Mouse (Mus musculus): ENCODE results near the gene 2700049A03Rik. TPM values are rescaled to one million over a fixed set of nuclear protein-coding genes. Genes with fewer than 3 reads are reported as not detected.

2700049A03Rik gene
- polyA plus RNA-seq, 1 experiment from 2014 or later, result 11.7 TPM

DNA sequence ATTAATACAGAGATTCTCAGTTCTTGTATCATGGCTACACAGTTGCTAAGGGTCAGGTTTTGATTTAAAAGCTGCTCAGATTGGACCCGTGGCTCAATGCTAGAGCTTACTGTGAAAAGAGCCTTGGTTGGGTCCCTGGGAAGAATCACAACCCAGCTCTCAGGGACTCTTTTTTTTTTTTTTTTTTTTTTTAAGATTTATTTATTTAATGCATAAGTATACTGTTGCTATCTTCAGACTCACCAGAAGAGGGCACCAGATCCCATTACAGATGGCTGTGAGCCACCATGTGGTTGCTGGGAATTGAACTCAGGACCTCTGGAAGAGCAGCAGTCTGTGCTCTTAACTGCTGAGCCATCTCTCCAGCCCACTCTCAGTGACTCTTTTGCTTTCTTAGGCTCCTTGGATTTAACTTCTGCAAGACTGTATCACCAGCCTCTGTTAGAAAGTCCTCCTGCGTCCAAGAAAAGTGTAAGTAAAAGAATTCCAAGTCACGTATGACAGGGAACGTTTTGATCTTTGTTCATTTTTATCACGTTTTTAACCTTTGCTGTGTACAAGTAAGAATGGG is 2.7 kb downstream of the 2700049A03Rik start:
- peaks cover 40% of the 10 kb centered on the region for H3K36me3 ChIP-seq
- H3K4me1 ChIP-seq (replicated peaks), result peaks cover 40% of the 10 kb centered on the region

DNA sequence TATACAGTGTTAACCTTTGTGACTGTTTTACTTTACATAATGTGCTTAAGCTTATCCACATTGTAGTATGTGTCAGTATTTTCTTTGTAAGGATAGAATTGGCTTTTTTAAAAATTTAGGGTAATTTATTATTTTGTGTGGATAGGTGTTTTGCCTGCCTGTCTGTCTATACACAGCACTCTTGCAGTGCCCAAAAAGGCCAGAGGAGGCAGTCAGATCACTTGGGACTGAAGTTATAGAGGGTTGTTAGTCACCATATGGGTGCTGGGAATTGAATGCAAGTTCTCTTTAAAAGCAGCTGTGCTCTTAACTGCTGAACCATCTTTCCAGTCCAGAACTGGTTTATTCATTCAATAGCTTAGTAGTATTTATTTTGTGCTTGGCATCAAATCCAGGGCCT is 4.5 kb downstream of the 2700049A03Rik start:
- H3K36me3 ChIP-seq, result peaks cover 57% of the 10 kb centered on the region
- no peak for ATAC-seq (ENCODE audit: low read depth)
- H3K4me1 ChIP-seq (replicated peaks), result peaks cover 27% of the 10 kb centered on the region
- no peak overlapping the region for H3K4me2 ChIP-seq
- H3K27ac ChIP-seq (replicated peaks), result no peak overlapping the region
- H3K9me3 ChIP-seq, result no peaks in the 10 kb centered on the region
- H3K27me3 ChIP-seq, result no peaks in the 10 kb centered on the region
- H3K4me3 ChIP-seq, result no peak overlapping the region
- no peak overlapping the region for H3K9ac ChIP-seq

More for the DNA sequence above, 2.7 kb downstream of the 2700049A03Rik start:
- Histone ChIP-seq H3K27ac (replicated peaks) (no peak overlapping the region), H3K4me3 (0 out of 2 replicates have a peak overlapping the region, but pooled peaks have one; percentile 98), H3K9me3 (no peaks in the 10 kb centered on the region), H3K4me2 (peak overlapping the region; percentile 75; the same call in 1 of the 2 replicates), H3K9ac (no peak overlapping the region), H3K27me3 (no peaks in the 10 kb centered on the region)
- WGBS, result 81% methylated on average over 5 of the region's 5 CpGs
- ATAC-seq (ENCODE audit: low read depth), result no peak

DNA sequence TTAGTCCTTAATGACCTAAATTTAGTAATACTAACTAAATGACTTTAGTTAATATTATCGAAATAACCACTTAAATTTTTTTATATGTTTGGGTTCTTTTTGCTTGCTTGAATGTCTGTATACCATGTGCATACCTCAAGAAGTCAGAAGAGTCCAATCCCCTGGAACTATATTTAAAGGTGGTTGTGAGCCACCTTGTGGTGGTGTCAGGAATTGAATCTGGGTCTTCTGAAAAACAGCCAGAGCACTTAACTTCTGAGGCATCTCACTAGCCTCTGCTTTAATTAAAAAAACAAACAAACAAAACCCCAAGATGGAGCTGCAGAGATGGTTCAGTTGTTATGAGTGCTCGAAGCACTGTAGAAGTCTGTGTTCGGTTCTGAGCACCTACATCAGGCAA is 11.0 kb downstream of the 2700049A03Rik start:
- 86% methylated on average over 3 of the region's 3 CpGs for WGBS
- H3K27ac ChIP-seq (replicated peaks), result no peak overlapping the region
- H3K36me3 ChIP-seq, result peaks cover 77% of the 10 kb centered on the region
- H3K4me2 ChIP-seq, result no peak overlapping the region
- H3K9me3 ChIP-seq, result no peaks in the 10 kb centered on the region
- no peak for ATAC-seq (ENCODE audit: low read depth)
- H3K4me3 ChIP-seq, result no peak overlapping the region
- H3K4me1 ChIP-seq (replicated peaks), result no peaks in the 10 kb centered on the region
- no peak overlapping the region for H3K9ac ChIP-seq
- H3K27me3 ChIP-seq, result no peaks in the 10 kb centered on the region

DNA sequence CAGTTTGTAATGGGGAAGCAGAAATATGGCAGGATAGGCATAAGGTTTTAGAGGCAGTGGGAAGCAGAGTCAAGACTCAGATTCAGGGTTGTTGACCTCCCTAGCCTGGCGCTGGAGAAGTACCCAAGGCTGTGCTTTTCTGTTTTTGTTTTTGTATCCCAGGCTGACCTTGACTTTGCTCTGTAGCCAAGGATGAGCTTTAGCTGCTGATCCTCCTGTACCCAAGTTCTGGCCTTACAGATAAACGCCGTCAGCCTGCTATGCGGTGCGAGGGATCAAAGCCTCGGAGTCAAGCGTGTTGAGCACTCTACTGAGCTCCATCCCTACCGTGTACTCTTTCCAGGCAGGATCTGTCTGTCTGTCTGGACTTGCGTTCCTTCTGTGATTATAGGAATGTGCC is 12.2 kb downstream of the 2700049A03Rik start:
- peaks cover 76% of the 10 kb centered on the region for H3K36me3 ChIP-seq
- no peak overlapping the region for H3K4me3 ChIP-seq
- no peaks in the 10 kb centered on the region for H3K9me3 ChIP-seq
- H3K4me1 ChIP-seq (replicated peaks), result no peaks in the 10 kb centered on the region
- no peak overlapping the region for H3K9ac ChIP-seq
- WGBS, result 96% methylated on average over 9 of the region's 9 CpGs
- ATAC-seq (ENCODE audit: low read depth), result no peak
- no peaks in the 10 kb centered on the region for H3K27me3 ChIP-seq
- no peak overlapping the region for H3K4me2 ChIP-seq
- no peak overlapping the region for H3K27ac ChIP-seq (replicated peaks)

DNA sequence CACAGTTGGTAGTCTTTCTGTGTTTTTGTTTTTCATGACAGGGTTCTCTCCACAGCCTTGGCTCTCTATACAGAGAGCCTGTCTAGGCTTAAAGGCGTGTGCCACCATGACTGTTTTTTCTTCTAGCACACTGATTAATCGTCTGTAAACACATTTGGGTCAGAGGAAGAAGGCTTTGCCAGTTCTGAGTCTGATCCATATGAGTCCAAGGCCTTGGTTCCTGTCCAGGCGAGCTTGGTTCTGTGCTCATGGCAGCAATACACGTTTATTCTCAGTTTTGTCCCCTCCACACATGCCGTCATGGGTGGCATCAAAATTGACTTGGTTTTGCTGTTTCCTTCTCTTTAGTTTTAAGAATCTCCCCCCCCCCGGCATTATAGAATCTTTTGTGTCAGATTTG is 12.8 kb downstream of the 2700049A03Rik start:
- H3K27ac ChIP-seq (replicated peaks), result no peak overlapping the region
- no peak overlapping the region for H3K4me3 ChIP-seq
- no peak overlapping the region for H3K9ac ChIP-seq
- H3K9me3 ChIP-seq, result no peaks in the 10 kb centered on the region
- peaks cover 73% of the 10 kb centered on the region for H3K36me3 ChIP-seq
- H3K27me3 ChIP-seq, result no peaks in the 10 kb centered on the region
- H3K4me1 ChIP-seq (replicated peaks), result no peaks in the 10 kb centered on the region
- WGBS, result 92% methylated on average over 6 of the region's 6 CpGs
- H3K4me2 ChIP-seq, result no peak overlapping the region
- no peak for ATAC-seq (ENCODE audit: low read depth)

DNA sequence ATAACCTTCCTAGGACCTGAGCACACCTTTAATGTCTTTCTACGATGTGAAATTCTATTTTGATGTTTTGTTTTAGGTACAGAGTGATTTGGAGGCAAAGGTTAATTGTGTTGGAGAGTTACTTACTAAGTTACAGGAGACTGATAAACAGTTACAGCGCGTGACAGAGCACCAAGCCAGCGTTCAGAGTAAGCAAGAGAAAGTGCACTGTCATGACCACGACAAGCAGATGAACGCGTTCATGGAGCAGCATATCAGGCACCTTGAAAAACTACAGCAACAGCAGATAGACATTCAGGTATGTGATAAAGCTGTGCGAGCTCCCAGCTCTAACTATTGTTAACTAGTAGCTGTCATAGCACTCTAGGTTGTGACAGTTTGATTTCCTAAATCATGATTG is 13.5 kb downstream of the 2700049A03Rik start:
- Histone ChIP-seq H3K4me3 (no peak overlapping the region), H3K27ac (replicated peaks) (no peak overlapping the region), H3K9me3 (no peaks in the 10 kb centered on the region), H3K4me1 (replicated peaks) (no peaks in the 10 kb centered on the region), H3K27me3 (no peaks in the 10 kb centered on the region), H3K4me2 (no peak overlapping the region), H3K36me3 (peaks cover 73% of the 10 kb centered on the region), H3K9ac (no peak overlapping the region)
- ATAC-seq (ENCODE audit: low read depth), result no peak
- WGBS, result 96% methylated on average over 8 of the region's 8 CpGs

DNA sequence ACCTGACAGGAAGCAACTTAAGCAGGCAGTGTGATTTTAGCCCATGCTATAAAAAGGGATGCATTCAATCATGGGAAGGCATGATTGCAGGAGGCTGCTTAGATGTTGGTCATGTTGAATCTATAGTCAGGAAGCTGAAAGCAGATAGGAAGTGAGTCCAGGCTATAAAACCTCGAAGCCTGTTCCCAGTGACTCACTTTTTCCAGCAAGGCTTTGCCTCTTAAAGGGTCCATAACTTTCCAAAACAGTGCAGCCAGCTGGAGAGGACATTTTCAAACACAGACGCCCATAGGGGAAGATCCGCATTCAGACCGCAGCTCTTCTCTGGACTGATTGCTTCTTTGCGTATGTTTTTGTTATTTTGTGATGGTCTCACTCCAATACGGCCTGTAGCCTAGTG is 18.3 kb downstream of the 2700049A03Rik start:
- no peak overlapping the region for H3K4me2 ChIP-seq
- H3K4me1 ChIP-seq (replicated peaks), result no peaks in the 10 kb centered on the region
- no peaks in the 10 kb centered on the region for H3K9me3 ChIP-seq
- H3K27me3 ChIP-seq, result no peaks in the 10 kb centered on the region
- peaks cover 76% of the 10 kb centered on the region for H3K36me3 ChIP-seq
- H3K9ac ChIP-seq, result no peak overlapping the region
- no peak for ATAC-seq (ENCODE audit: low read depth)
- WGBS, result 96% methylated on average over 6 of the region's 6 CpGs
- H3K27ac ChIP-seq (replicated peaks), result no peak overlapping the region
- H3K4me3 ChIP-seq, result no peak overlapping the region

DNA sequence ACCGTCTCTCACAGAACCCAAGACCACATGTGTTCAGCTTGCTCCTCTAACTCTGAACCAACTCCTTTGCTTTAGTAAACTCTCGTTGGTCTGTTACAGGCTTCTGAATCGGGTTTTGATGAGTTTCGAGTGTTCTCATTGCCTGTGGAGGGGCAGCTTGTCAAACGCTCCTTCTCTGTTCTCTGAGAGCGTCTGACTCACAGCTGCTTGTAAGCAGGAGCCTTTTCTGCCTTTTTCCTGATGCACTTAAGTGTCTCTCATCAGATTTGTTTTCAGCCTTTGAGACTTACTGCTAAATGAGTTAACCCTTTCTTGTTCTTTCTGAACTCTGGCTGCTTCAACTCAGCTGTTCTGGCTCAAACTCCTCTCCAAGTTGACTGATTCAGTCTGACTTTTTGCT is 21.3 kb downstream of the 2700049A03Rik start:
- Histone ChIP-seq H3K9me3 (no peaks in the 10 kb centered on the region), H3K36me3 (peaks cover 80% of the 10 kb centered on the region), H3K4me3 (no peak overlapping the region), H3K4me1 (replicated peaks) (no peaks in the 10 kb centered on the region), H3K27ac (replicated peaks) (no peak overlapping the region), H3K27me3 (no peaks in the 10 kb centered on the region), H3K4me2 (no peak overlapping the region), H3K9ac (no peak overlapping the region)
- WGBS, result 88% methylated on average over 6 of the region's 6 CpGs
- ATAC-seq (ENCODE audit: low read depth), result no peak

DNA sequence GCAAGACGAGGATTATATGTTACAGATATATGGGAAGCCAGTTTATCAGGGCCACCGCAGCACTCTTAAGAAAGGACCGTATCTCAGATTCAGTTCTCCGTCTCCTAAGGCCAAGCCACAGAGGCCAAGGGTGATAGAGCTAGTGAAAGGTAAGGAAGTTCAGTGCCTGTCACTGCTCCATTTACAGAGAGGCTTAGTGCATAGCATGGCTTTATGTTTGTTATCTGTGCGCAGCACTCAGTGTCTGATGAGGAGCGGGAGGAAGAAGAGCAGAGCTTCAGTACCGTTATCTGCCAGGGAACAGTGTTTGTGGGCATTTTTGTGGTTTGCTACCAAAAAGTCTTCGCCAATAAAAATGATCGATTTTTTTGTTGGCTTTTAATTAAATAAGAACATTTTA is 27.8 kb downstream of the 2700049A03Rik start:
- Histone ChIP-seq H3K27ac (replicated peaks) (no peak overlapping the region), H3K4me2 (no peak overlapping the region), H3K27me3 (no peaks in the 10 kb centered on the region), H3K4me3 (no peak overlapping the region), H3K4me1 (replicated peaks) (no peaks in the 10 kb centered on the region), H3K9me3 (no peaks in the 10 kb centered on the region), H3K36me3 (peaks cover 74% of the 10 kb centered on the region), H3K9ac (no peak overlapping the region)
- WGBS, result 97% methylated on average over 9 of the region's 9 CpGs
- no peak for ATAC-seq (ENCODE audit: low read depth)

DNA sequence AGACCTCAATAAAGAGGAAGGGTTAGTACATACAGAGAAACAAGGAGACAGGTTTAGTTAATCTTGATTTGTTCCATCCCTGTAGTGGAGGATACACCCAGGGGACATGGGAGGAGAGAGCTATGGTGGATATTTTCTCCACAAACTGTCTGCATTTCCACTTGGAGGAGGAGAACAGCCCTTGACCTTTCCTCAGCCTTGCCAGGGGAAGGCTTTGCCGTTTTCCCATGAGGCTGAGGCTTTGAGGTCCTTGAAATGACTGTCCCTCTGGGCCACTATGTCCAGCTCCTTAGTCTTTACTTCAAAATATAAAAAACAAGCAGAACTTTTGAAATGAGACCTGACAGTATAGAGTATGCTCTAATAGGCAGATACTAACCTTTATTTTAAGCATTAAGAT is 33.3 kb downstream of the 2700049A03Rik start:
- Histone ChIP-seq H3K9ac (no peak overlapping the region), H3K4me3 (no peak overlapping the region), H3K36me3 (peaks cover 68% of the 10 kb centered on the region), H3K9me3 (no peaks in the 10 kb centered on the region), H3K4me1 (replicated peaks) (no peaks in the 10 kb centered on the region), H3K27ac (replicated peaks) (no peak overlapping the region), H3K27me3 (no peaks in the 10 kb centered on the region), H3K4me2 (no peak overlapping the region)
- no peak for ATAC-seq (ENCODE audit: low read depth)
- 88% methylated on average over 1 of the region's 1 CpGs for WGBS

DNA sequence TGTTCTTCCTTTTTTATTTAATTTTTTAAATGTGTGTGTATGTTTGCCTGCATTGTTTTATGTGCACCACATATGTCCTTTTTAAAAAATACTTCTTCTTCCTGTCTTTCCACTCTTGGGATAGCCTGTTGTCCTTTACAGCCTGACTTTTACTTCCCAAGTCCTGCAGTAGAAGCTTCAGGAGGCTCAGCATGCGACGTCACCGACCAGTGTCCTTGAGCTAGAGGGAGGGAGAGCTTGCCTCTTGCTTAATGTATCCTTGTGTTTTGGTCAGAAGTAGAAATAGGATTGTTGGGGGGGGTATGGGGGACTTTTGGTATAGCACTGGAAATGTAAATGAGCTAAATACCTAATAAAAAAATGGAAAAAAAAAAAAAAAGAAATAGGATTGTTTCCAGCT is 47.1 kb downstream of the 2700049A03Rik start:
- 92% methylated on average over 3 of the region's 3 CpGs for WGBS
- ATAC-seq (ENCODE audit: low read depth), result no peak
- Histone ChIP-seq H3K4me3 (no peak overlapping the region), H3K4me1 (replicated peaks) (no peaks in the 10 kb centered on the region), H3K36me3 (peaks cover 67% of the 10 kb centered on the region), H3K27me3 (no peaks in the 10 kb centered on the region), H3K4me2 (no peak overlapping the region), H3K27ac (replicated peaks) (no peak overlapping the region), H3K9me3 (no peaks in the 10 kb centered on the region), H3K9ac (no peak overlapping the region)

DNA sequence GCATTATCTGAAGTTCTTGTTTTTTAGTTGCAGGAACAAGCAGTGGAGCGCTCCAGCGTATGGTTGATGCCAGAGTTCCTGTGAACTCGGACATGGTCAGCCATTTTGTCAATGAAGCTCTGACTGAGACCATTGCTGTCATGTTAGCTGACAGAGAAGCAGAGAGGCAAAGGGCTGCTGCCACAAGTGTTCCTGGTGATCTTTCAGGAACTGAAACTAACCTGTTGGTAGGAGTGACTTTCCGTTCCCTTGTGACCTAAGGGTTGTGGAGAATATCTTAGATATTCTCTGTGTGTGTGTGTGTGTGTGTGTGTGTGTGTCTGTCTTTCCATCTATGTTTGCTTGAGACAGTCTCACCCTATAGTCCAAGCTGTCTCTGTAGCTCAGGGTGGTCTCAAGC is 47.7 kb downstream of the 2700049A03Rik start:
- Histone ChIP-seq H3K4me2 (no peak overlapping the region), H3K4me1 (replicated peaks) (no peaks in the 10 kb centered on the region), H3K27me3 (no peaks in the 10 kb centered on the region), H3K9ac (no peak overlapping the region), H3K27ac (replicated peaks) (no peak overlapping the region), H3K36me3 (peaks cover 66% of the 10 kb centered on the region), H3K4me3 (no peak overlapping the region), H3K9me3 (no peaks in the 10 kb centered on the region)
- WGBS, result 97% methylated on average over 4 of the region's 4 CpGs
- ATAC-seq (ENCODE audit: low read depth), result no peak

DNA sequence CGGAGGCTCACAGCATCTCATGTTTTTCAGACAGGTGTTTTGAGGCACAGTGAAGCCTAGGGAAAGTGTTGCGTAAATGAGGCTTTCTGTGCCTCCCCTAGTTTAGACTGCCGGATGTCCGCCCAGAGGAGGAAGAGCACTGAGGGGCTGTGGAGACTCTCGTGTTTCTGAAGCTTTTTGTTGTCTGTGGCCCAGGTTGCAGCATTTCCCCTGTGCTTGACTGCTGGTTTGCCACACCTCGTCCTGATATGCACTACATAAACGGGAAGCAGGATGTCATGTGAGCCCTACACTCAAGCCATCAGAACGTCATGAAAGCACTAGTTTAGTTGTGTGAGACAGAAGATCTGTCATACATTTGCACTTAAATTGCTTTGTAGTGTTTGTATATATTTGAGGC is 56.1 kb downstream of the 2700049A03Rik start:
- H3K9me3 ChIP-seq, result no peaks in the 10 kb centered on the region
- no peaks in the 10 kb centered on the region for H3K27me3 ChIP-seq
- 83% methylated on average over 8 of the region's 8 CpGs for WGBS
- no peak overlapping the region for H3K27ac ChIP-seq (replicated peaks)
- ATAC-seq (ENCODE audit: low read depth), result no peak
- H3K4me2 ChIP-seq, result no peak overlapping the region
- H3K4me1 ChIP-seq (replicated peaks), result no peaks in the 10 kb centered on the region
- H3K36me3 ChIP-seq, result peaks cover 67% of the 10 kb centered on the region
- H3K4me3 ChIP-seq, result no peak overlapping the region
- H3K9ac ChIP-seq, result no peak overlapping the region
